8 mouse cellular contexts compared by ENCODE assay signal in genomic region chr2:118703913-118704730, GRCm38 (mm10). TPM values are rescaled to one million over a fixed set of nuclear protein-coding genes. Genes with fewer than 3 reads are reported as not detected.
DNase-seq lines count a peak whose midpoint lies in the region; ATAC-seq and TF ChIP-seq lines count a peak whose summit lies in the region.

Gene Ankrd63, minus strand, starts transcription at chr2:118703963.

- TF ChIP-seq CTCF in spleen, adult 2 months (IDR thresholded peaks at IDR 0.05; ENCODE audit: extremely low read depth, insufficient read depth, insufficient read length, insufficient replicate concordance), result no peak
- TF ChIP-seq CTCF in small intestine, adult 2 months (IDR thresholded peaks at IDR 0.05; ENCODE audit: extremely low read depth, insufficient read length, insufficient replicate concordance, low read depth, low read length), result no peak

- WGBS in spleen, adult 2 months, result 4% methylated on average over 50 of the region's 50 CpGs
- WGBS in limb, embryonic 15.5 days, result 2% methylated on average over 49 of the region's 50 CpGs
- 2% methylated on average over 50 of the region's 50 CpGs for WGBS in small intestine, adult 2 months

- peak; percentile 34 for DNase-seq in embryo, embryonic 11 days
- no peak for DNase-seq in embryo, embryonic 10 days (ENCODE audit: low spot score)
- peak in 1 of 2 experiments; percentile 40 for DNase-seq in spleen, adult 2 months (ENCODE audit: low read depth in 1 of 2, low spot score in 2 of 2)
- DNase-seq in spleen, postnatal 14 days (ENCODE audit: low spot score in 2 of 2), result no peak
- DNase-seq in heart, postnatal 14 days, result peak; percentile 25 to 35

- peaks cover 23% of the 10 kb centered on the region for H3K4me1 ChIP-seq in spleen, adult 2 months (ENCODE audit: control insufficient read depth, insufficient read depth, insufficient read length)
- H3K4me1 ChIP-seq in limb, embryonic 15.5 days, result peaks cover 38% of the 10 kb centered on the region
- H3K4me1 ChIP-seq in small intestine, adult 2 months (ENCODE audit: control insufficient read depth, insufficient read depth, insufficient read length, low read length), result peaks cover 18% of the 10 kb centered on the region

- H3K4me3 ChIP-seq in spleen, adult 2 months (ENCODE audit: extremely low read depth, insufficient read depth, insufficient read length), result peak within 1 kb of the TSS; percentile 53; the same call in 1 of the 2 replicates
- H3K4me3 ChIP-seq in limb, embryonic 15.5 days, result peak within 1 kb of the TSS; percentile 44
- peak within 1 kb of the TSS; percentile 57 for H3K4me3 ChIP-seq in small intestine, adult 2 months (ENCODE audit: low read depth, low read length)

- H3K36me3 ChIP-seq in spleen, adult 2 months (ENCODE audit: control insufficient read depth, insufficient read depth, low read length), result no peaks in the 10 kb centered on the region
- no peaks in the 10 kb centered on the region for H3K36me3 ChIP-seq in limb, embryonic 15.5 days
- H3K36me3 ChIP-seq in small intestine, adult 2 months (ENCODE audit: control insufficient read depth, insufficient read depth, low read length), result no peaks in the 10 kb centered on the region

- H3K4me2 ChIP-seq in limb, embryonic 15.5 days, result peak within 1 kb of the TSS; percentile 84

- H3K9ac ChIP-seq in limb, embryonic 15.5 days, result peak within 1 kb of the TSS; percentile 26

- no peaks in the 10 kb centered on the region for H3K9me3 ChIP-seq in limb, embryonic 15.5 days

- H3K27me3 ChIP-seq in spleen, adult 2 months (ENCODE audit: control insufficient read depth, insufficient read depth, low read length), result peaks cover 29% of the 10 kb centered on the region
- peaks cover 99% of the 10 kb centered on the region for H3K27me3 ChIP-seq in limb, embryonic 15.5 days
- peaks cover 57% of the 10 kb centered on the region for H3K27me3 ChIP-seq in small intestine, adult 2 months (ENCODE audit: control insufficient read depth, insufficient read depth, low read length)

- no peak for TF ChIP-seq POLR2A in spleen, adult 2 months (IDR thresholded peaks at IDR 0.05; ENCODE audit: low read depth, low read length)
- no peak for TF ChIP-seq POLR2A in small intestine, adult 2 months (IDR thresholded peaks at IDR 0.05; ENCODE audit: low read depth, low read length)

- ATAC-seq in limb, embryonic 15.5 days (ENCODE audit: insufficient number of reproducible peaks, low FRiP score, low TSS enrichment, low read depth), result no peak
- ATAC-seq in granulocyte monocyte progenitor cell, adult 5-6 weeks (replicated peaks; ENCODE audit: poor library complexity, severe bottlenecking), result no peak

- H3K27ac ChIP-seq in spleen, adult 2 months (ENCODE audit: insufficient read depth, low read length), result no peak within 1 kb of the TSS
- H3K27ac ChIP-seq in limb, embryonic 15.5 days, result no peak within 1 kb of the TSS
- H3K27ac ChIP-seq in small intestine, adult 2 months (ENCODE audit: insufficient read depth, low read depth, low read length), result no peak within 1 kb of the TSS

- intact Hi-C loops in heart, postnatal 14 days (cut with DNase I), result loop anchor here (5.0 kb wide), 1 partner anchor 38 kb away; no protein-coding TSS in a partner anchor

RNA-seq across cellular contexts. Expression of gene Ankrd63, which starts in this region (rescaled TPM):
- polyA plus RNA-seq in spleen, adult 2 months (2012; rRNA removed), result 0.02 and 0.04 TPM in 2 replicates
- total RNA-seq in heart, postnatal 14 days (2021), result 1 to 10 TPM; 1.7 to 2.8 TPM
- 0.05 TPM in 2 replicates for polyA plus RNA-seq in limb, embryonic 15.5 days (2015; fragmentation: Nextera tagmentation; extraction: Ambion mirVana)
- 0.13 and 1.4 TPM in 2 replicates for polyA plus RNA-seq in small intestine, adult 2 months (2012; rRNA removed)
- total RNA-seq in granulocyte monocyte progenitor cell, adult 5-6 weeks (2014; fragmentation: Nextera tagmentation), result 0.77 and 1.0 TPM in 2 replicates
- 0.62 and 0.69 TPM in 2 replicates for total RNA-seq in granulocyte monocyte progenitor cell, adult 5-6 weeks (2017)

Comparison
In these comparisons a context has a peak if more than half of its experiments do, and no peak if none do; other contexts are left out.
1. DNase-seq: peak in embryo, embryonic 11 days (single experiment) and heart, postnatal 14 days (2 of 2); none in embryo, embryonic 10 days (single experiment) and spleen, postnatal 14 days (0 of 2).
2. Peak in every context shown above with its lines, with median percentiles within 50 percentile points of each other: H3K4me3 ChIP-seq.